8 mouse cellular contexts compared by ENCODE assay signal in the genomic region with DNA sequence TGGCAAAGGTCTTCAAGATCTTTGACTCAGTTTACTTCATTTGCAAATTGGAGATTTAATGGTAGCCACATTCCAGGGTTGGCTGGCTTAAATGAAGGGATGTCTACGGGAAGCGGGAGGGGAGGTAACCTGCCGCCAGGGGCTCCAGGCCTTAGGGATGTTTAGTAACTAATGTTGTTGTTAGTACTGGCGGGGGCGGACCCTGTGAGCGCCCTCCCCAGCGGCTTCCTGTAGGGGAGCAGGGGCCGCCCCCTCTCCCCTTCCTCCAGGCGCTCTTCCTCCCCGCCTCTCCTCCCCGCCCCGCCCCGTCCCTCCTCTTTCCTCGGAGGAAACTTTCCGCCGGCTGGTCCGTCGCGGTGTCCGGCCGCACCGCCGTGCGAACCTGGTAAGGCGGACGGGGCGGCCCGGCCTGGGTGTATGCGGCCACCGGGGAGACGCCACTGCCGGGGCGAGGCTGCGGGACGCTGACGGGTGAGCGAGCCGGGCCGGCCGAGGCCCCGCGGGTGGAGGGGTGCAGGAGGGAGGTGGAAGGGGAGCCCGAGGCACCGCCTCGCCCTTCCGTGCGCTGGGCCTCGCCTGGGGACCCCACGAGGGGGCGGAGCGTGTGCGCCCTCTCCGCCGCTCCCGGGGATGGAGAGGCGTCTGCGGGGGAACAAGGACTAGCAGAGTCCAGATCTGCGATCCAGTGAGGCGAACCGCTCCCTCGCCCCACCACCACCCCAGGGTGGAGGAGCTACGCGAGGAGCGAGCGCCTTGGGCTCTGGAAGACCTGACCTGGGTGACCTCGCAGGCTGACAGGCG. TPM values are rescaled to one million over a fixed set of nuclear protein-coding genes. Genes with fewer than 3 reads are reported as not detected.
DNase-seq lines count a peak whose midpoint lies in the region; ATAC-seq lines count a peak whose summit lies in the region.

No protein-coding gene starts in this region.

- H3K27me3 ChIP-seq in embryonic facial prominence, embryonic 12.5 days = no peaks in the 10 kb centered on the region
- peaks cover 13% of the 10 kb centered on the region for H3K27me3 ChIP-seq in heart, embryonic 12.5 days (replicated peaks)
- no peaks in the 10 kb centered on the region for H3K27me3 ChIP-seq in kidney, embryonic 15.5 days

- H3K4me1 ChIP-seq in embryonic facial prominence, embryonic 12.5 days = peaks cover 38% of the 10 kb centered on the region
- peaks cover 55% of the 10 kb centered on the region for H3K4me1 ChIP-seq in heart, embryonic 12.5 days (replicated peaks)
- peaks cover 75% of the 10 kb centered on the region for H3K4me1 ChIP-seq in kidney, embryonic 15.5 days

- H3K36me3 ChIP-seq in embryonic facial prominence, embryonic 12.5 days = 0 out of 2 replicates have a peak, but pooled peaks cover 6% of the 10 kb centered on the region
- H3K36me3 ChIP-seq in heart, embryonic 12.5 days = peaks cover 8% of the 10 kb centered on the region; the same call in 1 of the 2 replicates
- peaks cover 30% of the 10 kb centered on the region for H3K36me3 ChIP-seq in kidney, embryonic 15.5 days

- peak overlapping the region; percentile 68 for H3K9ac ChIP-seq in embryonic facial prominence, embryonic 12.5 days
- peak overlapping the region; percentile 82 for H3K9ac ChIP-seq in heart, embryonic 12.5 days
- H3K9ac ChIP-seq in kidney, embryonic 15.5 days = peak overlapping the region; percentile 75

- no peaks in the 10 kb centered on the region for H3K9me3 ChIP-seq in embryonic facial prominence, embryonic 12.5 days
- H3K9me3 ChIP-seq in heart, embryonic 12.5 days (replicated peaks) = peaks cover 6% of the 10 kb centered on the region; the same call in 1 of the 2 replicates
- H3K9me3 ChIP-seq in kidney, embryonic 15.5 days (replicated peaks) = no peaks in the 10 kb centered on the region

- peak overlapping the region; percentile 95 for H3K27ac ChIP-seq in embryonic facial prominence, embryonic 12.5 days
- H3K27ac ChIP-seq in heart, embryonic 12.5 days (ENCODE audit: poor library complexity, severe bottlenecking) = peak overlapping the region; percentile 88
- H3K27ac ChIP-seq in kidney, embryonic 15.5 days = peak overlapping the region; percentile 99

- 1% methylated on average over 59 of the region's 67 CpGs for WGBS in embryonic facial prominence, embryonic 12.5 days
- under 1% methylated on average over 59 of the region's 67 CpGs for WGBS in heart, embryonic 12.5 days
- WGBS in kidney, embryonic 15.5 days = under 1% methylated on average over 67 of the region's 67 CpGs

- peak; percentile 5; the same call in 1 of the 2 replicates for ATAC-seq in embryonic facial prominence, embryonic 12.5 days (ENCODE audit: insufficient number of reproducible peaks, insufficient read depth, low FRiP score, low TSS enrichment)
- ATAC-seq in heart, embryonic 12.5 days (ENCODE audit: insufficient number of reproducible peaks, low FRiP score) = peak; percentile 80
- ATAC-seq in kidney, embryonic 15.5 days (replicated peaks; ENCODE audit: low FRiP score) = peak; percentile 68
- ATAC-seq in frontal cortex, adult (ENCODE audit: low TSS enrichment) = no peak

- H3K4me3 ChIP-seq in embryonic facial prominence, embryonic 12.5 days = peak overlapping the region; percentile 55
- peak overlapping the region; percentile 73 for H3K4me3 ChIP-seq in heart, embryonic 12.5 days
- peak overlapping the region; percentile 65 for H3K4me3 ChIP-seq in kidney, embryonic 15.5 days (replicated peaks)

- peak; percentile 94 for DNase-seq in R1 (ENCODE audit: low read depth, low spot score)
- peak; percentile 89 for DNase-seq in lung, postnatal 36 days
- peak; percentile 55 for DNase-seq in retina, postnatal 1 day
- DNase-seq in left cerebral cortex, adult 9 months (ENCODE audit: low spot score in 2 of 2) = no peak

- H3K4me2 ChIP-seq in embryonic facial prominence, embryonic 12.5 days (replicated peaks) = peak overlapping the region; percentile 92
- H3K4me2 ChIP-seq in heart, embryonic 12.5 days = peak overlapping the region; percentile 84
- H3K4me2 ChIP-seq in kidney, embryonic 15.5 days = peak overlapping the region; percentile 74

RNA-seq across cellular contexts. Expression of gene Eva1b, which starts 0.8 kb away (rescaled TPM):
- polyA plus RNA-seq in embryonic facial prominence, embryonic 12.5 days (2016; fragmentation: Nextera tagmentation; extraction: Ambion mirVana) = 68.9 and 69.4 TPM in 2 replicates
- polyA plus RNA-seq in heart, embryonic 12.5 days (2016; fragmentation: Nextera tagmentation; extraction: Ambion mirVana) = 30.6 and 31.2 TPM in 2 replicates
- 90.0 and 98.5 TPM in 2 replicates for polyA plus RNA-seq in kidney, embryonic 15.5 days (2015; fragmentation: Nextera tagmentation; extraction: Ambion mirVana)

RNA-seq across cellular contexts. Expression of gene Sh3d21, which starts 14.9 kb away (rescaled TPM):
- polyA plus RNA-seq in embryonic facial prominence, embryonic 12.5 days (2016; fragmentation: Nextera tagmentation; extraction: Ambion mirVana) = 7.0 and 8.4 TPM in 2 replicates
- 2.7 and 3.6 TPM in 2 replicates for polyA plus RNA-seq in heart, embryonic 12.5 days (2016; fragmentation: Nextera tagmentation; extraction: Ambion mirVana)
- polyA plus RNA-seq in kidney, embryonic 15.5 days (2015; fragmentation: Nextera tagmentation; extraction: Ambion mirVana) = 8.3 and 9.5 TPM in 2 replicates

RNA-seq across cellular contexts. Expression of gene Stk40, which starts 44.6 kb away (rescaled TPM):
- 45.7 and 48.0 TPM in 2 replicates for polyA plus RNA-seq in embryonic facial prominence, embryonic 12.5 days (2016; fragmentation: Nextera tagmentation; extraction: Ambion mirVana)
- polyA plus RNA-seq in heart, embryonic 12.5 days (2016; fragmentation: Nextera tagmentation; extraction: Ambion mirVana) = 35.0 and 35.2 TPM in 2 replicates
- 38.2 and 41.3 TPM in 2 replicates for polyA plus RNA-seq in kidney, embryonic 15.5 days (2015; fragmentation: Nextera tagmentation; extraction: Ambion mirVana)

RNA-seq across cellular contexts. Expression of gene Lsm10, which starts 51.9 kb away (rescaled TPM):
- polyA plus RNA-seq in embryonic facial prominence, embryonic 12.5 days (2016; fragmentation: Nextera tagmentation; extraction: Ambion mirVana) = 42.8 and 45.3 TPM in 2 replicates
- polyA plus RNA-seq in heart, embryonic 12.5 days (2016; fragmentation: Nextera tagmentation; extraction: Ambion mirVana) = 36.3 and 41.2 TPM in 2 replicates
- polyA plus RNA-seq in kidney, embryonic 15.5 days (2015; fragmentation: Nextera tagmentation; extraction: Ambion mirVana) = 51.8 and 52.9 TPM in 2 replicates

RNA-seq across cellular contexts. Expression of gene Thrap3, which starts 54.2 kb away (rescaled TPM):
- 298 and 302 TPM in 2 replicates for polyA plus RNA-seq in embryonic facial prominence, embryonic 12.5 days (2016; fragmentation: Nextera tagmentation; extraction: Ambion mirVana)
- polyA plus RNA-seq in heart, embryonic 12.5 days (2016; fragmentation: Nextera tagmentation; extraction: Ambion mirVana) = 177 and 191 TPM in 2 replicates
- 219 and 230 TPM in 2 replicates for polyA plus RNA-seq in kidney, embryonic 15.5 days (2015; fragmentation: Nextera tagmentation; extraction: Ambion mirVana)

Comparison
In these comparisons a context has a peak if more than half of its experiments do, and no peak if none do; other contexts are left out.
1. DNase-seq: peak in R1 (single experiment), lung, postnatal 36 days (single experiment) and retina, postnatal 1 day (single experiment); none in left cerebral cortex, adult 9 months (0 of 2).
2. Peak in every context shown above with its lines, with median percentiles within 50 percentile points of each other: H3K27ac ChIP-seq, H3K4me2 ChIP-seq, H3K4me3 ChIP-seq and H3K9ac ChIP-seq.